Mouse (Mus musculus) megakaryocyte progenitor cell, adult 5-6 weeks (primary cell): ENCODE measurements around the gene Sfi1. TPM values are rescaled to one million over a fixed set of nuclear protein-coding genes. Genes with fewer than 3 reads are reported as not detected.
"Not testable (repeated sequence)": the region's sequence is repeated elsewhere in the genome, so short reads cannot be mapped to it uniquely, and the experiment has no call there.

Experiments
- ATAC-seq: replicated peaks from 2 replicates; pipeline ENCODE4 v1.8.0; 2016; ENCODE audit warnings: mild to moderate bottlenecking, moderate TSS enrichment, inconsistent platforms; ENCODE audit not compliant: poor library complexity
- total RNA-seq, 2 experiments: library from RNA; stranded (forward) in 1 of 2; stranded (reverse) in 1 of 2; fragments of 157-497, 149-512 nt in 1 of 2; fragments of 200-1000 nt in 1 of 2; gene quantifications; 2 replicates each; pipeline versions ENCODE4 v1.2.3 to v1.2.4; 2015 to 2017

Sfi1 gene
- total RNA-seq, 2 experiments from 2014 or later, result 5.2 to 6.2 TPM

DNA sequence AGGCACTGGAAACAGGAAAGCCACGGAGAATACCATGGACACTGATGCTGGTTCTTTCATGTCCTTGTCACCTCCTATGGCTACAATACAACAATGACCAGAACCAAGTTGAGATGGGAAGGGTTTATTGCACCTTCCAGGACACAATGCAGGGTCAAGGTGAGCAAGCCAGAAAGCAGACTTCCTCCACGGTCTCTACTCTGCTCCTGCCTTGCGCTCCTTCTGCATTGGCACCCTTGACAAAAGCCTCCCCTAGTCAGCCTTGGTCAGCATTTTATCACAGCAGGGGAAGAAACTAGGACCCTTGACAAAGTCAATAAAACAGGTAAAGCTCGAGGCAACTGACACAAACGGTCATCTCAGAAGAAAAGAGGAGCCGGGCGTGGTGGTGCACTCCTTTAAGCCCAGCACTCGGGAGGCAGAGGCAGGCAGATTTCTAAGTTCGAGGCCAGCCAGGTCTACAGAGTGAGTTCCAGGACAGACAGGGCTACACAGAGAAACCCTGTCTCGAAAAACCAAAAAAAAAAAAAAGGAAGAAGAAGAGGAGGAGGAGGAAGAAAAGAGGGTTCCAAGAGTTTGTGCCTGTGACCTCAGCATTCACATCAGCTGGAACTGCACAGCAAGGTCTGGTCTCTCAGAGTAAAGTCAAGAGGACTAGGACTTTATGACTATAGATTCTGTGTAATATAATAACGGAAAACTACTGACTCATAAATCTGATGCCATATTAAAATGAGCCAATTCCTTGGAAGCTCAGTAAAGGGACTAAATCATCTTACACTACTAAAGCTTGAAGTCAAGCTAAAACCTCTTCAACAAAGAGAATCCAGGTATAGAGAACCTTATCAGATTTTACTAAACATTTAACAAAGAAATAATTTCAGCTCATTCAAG lies 19.6 kb downstream of the Sfi1 start:
- peak; percentile 26; the same call in 1 of the 2 replicates for ATAC-seq

- not testable (repeated sequence) for ATAC-seq
These were observed 20.7 kb downstream of the Sfi1 start for GRCm38 (mm10) chr11:3172526-3172925.

GRCm38 (mm10) chr11:3171931-3172330 lies 21.3 kb downstream of the Sfi1 start:
- not testable (repeated sequence) for ATAC-seq

- not testable (repeated sequence) for ATAC-seq
These were observed 24.2 kb downstream of the Sfi1 start for GRCm38 (mm10) chr11:3169042-3169441.

DNA sequence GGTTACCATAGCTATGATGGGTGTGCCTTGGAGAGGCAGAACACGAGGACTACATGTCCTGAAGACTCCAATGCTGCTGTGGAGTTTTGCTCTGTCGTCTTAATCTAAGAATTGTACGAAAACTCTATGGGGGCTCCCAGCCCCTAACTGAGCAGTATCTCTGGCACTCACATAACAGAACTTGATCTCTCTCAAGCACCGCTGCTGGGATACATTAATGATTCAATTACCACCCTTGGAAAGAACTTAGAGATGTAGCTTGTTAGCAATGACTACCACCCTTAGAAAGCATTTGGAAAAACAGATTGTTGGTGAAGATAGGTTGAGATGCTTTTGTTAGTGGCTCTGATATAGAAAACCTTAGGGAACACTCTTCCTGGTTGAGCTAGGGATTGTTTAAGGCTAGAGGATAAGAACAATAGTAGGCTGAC lies 25.7 kb downstream of the Sfi1 start:
- ATAC-seq, result 0 out of 2 replicates have a peak, but pooled peaks have one; percentile 4

DNA sequence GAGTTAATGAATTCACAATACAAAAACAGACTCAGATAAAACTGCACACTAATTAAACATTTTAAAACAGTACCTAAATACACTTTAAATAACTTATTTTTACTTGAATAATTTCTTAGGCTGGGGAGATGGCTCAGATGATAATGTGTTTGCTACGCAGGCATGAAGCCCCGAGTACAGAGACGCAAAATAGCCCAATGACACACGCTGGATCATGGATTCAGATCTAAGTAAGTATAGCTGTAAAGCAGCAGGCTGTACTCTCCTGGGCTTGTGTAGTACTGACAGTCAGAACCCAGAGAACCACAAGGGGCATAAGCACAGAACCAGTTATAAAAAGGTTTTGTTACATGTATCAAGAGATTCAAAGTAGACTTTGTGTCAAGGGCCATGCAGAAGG lies 26.1 kb downstream of the Sfi1 start:
- ATAC-seq, result 0 out of 2 replicates have a peak, but pooled peaks have one; percentile 3

DNA sequence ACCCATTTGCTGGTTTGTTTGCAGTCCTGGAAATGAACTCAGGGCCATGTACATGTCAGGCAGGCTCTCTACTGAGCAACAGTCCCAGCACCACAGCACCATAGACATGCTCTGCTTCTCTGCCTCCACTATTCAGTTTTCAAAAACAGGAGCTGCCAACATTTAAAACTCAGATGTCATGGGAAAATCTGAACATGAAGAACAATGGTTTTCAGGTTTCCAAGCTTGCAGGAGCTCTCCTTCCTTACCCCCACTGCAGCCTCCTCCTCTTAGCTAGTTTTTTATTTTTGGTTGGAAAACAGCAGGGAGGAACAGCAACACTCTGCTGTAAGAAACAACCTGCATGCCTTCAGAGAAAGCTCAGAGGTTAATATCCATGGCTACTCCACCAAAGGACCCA lies 26.9 kb downstream of the Sfi1 start:
- not testable (repeated sequence) for ATAC-seq

DNA sequence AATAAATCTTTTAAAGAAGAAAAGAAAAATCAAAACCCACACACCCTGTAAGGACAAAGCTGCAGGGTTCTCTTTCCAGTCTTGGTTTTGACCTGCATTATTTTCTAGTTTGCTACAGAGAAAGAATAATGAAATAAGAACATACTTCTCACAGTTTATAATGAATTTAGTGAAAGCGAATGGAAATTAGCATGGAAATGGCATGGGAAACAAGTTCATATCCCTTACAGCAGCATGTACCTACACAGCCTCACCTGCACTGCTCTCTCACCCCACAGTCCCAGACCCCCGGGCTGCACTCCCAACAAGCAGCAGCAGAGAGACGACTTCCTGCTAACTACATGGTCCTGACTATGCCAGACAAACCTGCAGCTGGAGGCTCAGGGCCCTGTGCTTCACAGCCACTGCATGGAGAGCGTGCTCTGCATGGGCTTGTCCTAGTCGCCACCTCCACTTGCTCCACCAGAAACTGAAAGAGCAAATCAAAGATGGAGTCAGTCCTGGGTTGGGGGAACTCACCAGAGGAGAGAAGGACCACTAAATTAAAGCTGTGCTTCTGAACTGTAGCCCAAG lies 28.0 kb downstream of the Sfi1 start:
- peak; percentile 7 for ATAC-seq

DNA sequence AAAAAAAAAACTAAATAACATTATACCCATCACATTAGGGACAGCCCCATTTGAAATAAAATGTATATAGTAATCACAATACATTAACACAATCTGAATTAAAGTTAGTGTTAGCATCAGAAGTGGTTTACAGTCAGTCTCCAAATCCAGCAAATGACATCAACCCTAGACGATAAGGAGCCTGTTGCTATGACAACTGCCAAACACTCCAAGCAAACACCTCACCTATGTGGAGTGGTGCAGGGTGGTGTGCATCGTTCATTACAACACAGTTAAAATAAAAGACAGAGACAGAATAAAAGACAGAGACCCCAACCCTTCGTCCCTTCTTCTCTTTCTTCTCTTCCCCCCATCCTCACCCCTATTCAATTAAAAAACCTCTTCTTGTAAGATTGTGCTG lies 29.6 kb downstream of the Sfi1 start:
- ATAC-seq, result not testable (repeated sequence)

GRCm38 (mm10) chr11:3163122-3163521 lies 30.1 kb downstream of the Sfi1 start:
- ATAC-seq, result not testable (repeated sequence)

GRCm38 (mm10) chr11:3162236-3162897 lies 30.9 kb downstream of the Sfi1 start:
- peak; percentile 3; the same call in 1 of the 2 replicates for ATAC-seq

DNA sequence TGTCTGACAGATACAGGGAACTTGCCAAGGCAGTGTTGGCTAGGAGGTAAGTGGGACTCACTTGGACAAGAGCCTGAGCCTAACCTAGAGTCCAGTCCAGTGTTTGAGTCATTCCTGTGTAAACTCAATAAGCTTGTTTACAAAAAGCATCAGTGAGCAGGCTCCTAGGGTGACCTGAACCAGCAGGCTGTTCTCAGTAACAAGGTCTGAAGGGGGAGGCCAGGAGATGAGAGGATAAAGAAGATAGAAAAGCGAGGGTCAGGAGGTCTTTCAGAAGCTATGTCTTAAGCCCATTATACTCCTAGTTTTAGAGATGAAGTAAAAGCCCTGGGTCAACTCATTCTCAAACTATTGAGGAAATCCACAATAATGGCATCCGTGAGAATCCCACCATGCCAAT lies 31.9 kb downstream of the Sfi1 start:
- ATAC-seq, result not testable (repeated sequence)

- ATAC-seq, result peak; percentile 0; the same call in 1 of the 2 replicates
These were observed 34.5 kb downstream of the Sfi1 start for GRCm38 (mm10) chr11:3158800-3159199.

DNA sequence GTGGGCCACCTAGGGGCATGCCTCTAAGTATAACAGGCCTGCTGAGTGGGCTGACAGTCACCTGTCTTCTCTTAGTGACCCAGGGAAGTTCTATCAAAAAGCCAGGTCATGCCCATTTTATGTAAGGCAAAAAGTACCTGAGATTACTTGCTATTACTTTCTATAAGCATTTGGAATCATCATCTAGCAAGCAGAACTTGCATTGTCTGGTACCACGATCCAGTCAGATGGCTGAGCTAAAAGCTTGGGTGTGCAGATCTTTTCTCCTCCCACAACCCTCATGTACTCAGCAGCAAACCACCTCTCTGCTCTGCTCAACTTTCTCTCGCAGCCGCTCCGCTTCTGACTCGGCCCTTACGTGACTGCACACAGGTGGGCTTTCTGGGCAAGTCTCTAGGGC lies 35.3 kb downstream of the Sfi1 start:
- not testable (repeated sequence) for ATAC-seq

DNA sequence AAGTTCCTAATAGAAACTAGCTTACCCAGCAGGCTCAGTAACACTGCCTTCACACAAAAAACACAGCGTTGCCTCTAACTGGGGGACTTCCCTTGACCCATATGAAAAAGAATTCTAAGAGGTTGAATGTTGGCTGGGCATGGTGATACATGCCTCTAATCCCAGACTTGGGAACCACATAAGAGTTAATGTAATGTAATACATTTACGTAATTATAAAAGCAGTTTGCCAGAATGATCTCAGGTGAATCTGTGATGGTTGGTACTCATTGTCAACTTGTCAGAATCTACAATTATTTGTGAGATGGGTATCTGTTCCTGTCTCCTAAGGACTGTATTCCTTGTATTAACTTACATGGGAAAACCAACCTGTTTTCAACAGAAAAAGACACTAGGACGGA lies 36.3 kb downstream of the Sfi1 start:
- not testable (repeated sequence) for ATAC-seq

DNA sequence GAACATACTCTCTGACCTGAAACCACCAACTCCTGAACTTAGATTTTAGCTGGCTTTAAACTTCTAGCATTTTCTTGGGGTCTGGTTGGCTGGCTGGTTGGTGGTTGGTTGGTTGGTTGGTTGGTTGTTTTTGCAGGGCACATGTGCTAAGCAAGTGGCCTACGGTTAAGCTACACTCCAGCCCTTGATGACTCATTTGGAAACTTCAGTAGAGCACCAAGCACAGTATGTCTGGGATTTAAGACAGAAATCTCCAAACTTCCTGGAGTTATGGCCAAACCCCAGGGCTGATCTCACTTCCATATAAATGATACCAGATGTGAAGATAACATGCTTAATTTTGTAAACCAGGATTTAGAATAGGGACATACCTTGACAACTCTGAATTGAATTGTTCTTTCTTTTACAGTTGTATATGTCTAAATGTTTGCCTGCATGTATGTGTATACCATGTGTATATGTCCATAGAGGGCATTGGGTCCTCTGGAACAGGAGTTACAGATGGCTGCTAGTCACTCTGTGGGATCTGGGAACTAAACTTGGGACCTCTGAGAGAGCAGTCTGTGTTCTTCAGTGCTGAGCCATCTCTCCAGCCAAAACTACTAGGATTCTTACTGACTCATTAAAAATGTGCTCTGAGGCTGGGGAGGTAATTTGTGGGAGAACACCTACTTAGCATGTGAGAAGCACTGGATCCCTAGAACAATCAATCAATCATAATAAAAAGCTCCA lies 39.4 kb downstream of the Sfi1 start:
- ATAC-seq, result 0 out of 2 replicates have a peak, but pooled peaks have one; percentile 5

DNA sequence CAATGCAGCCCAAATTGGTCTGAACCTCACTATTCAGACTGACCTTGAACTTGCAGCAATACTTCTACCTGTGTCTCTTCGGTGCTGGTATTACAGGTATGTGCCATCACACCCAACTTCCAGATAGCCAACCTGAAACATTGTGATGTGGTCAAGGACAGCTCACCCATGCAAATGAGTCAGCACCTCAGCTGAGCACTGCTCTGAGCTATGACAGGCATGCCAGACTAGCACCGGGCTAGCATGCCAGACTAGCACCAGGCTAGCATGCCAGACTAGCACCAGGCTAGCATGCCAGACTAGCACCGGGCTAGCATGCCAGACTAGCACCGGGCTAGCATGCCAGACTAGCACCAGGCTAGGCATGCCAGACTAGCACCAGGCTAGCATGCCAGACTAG lies 41.9 kb downstream of the Sfi1 start:
- not testable (repeated sequence) for ATAC-seq

DNA sequence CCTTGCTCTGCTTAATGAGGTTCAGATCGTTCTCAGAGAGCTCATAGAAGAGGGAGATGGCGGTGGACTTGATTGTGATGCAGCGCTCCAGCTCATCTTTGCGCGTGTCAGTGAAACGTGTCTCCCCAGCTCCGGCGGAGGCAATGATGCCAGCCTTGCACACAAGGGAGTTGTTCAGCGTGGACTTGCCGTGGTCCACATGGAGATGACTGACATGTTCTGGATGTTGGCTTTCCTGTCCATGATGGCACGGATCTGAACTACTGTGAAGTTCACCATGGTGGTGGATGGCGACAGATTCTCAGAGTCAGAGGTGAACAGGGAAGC lies 42.6 kb downstream of the Sfi1 start:
- ATAC-seq, result not testable (repeated sequence)

DNA sequence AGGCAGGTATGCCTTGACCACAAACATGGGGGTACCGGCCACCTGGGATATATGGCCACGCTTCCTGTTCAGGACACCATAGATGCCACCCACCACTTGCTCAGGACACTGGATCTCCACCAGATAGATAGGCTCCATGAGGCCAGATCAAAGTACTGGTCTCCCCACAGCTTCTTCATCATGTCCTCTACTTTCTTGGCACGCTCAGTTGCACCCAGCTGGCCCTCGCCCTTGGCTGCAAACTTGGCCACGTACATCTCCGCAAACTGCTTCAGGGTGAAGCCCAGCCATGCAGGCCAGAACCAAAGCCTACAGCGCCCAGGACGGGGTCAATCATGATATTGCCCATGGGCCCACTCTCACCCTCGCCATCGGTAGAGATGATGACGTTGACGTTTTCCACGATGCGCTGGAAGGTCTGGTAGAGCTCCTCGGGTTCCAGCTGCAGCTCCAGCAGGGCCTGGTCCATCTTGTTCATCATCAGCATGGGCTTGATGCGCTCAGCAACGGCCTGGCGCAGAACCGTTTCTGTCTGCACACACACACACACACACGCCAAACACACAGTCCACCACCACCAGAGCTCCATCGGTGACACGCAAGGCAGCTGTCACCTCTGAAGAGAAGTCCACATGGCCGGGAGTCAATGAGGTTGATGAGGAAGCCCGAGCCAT lies 43.1 kb downstream of the Sfi1 start:
- not testable (repeated sequence) for ATAC-seq

DNA sequence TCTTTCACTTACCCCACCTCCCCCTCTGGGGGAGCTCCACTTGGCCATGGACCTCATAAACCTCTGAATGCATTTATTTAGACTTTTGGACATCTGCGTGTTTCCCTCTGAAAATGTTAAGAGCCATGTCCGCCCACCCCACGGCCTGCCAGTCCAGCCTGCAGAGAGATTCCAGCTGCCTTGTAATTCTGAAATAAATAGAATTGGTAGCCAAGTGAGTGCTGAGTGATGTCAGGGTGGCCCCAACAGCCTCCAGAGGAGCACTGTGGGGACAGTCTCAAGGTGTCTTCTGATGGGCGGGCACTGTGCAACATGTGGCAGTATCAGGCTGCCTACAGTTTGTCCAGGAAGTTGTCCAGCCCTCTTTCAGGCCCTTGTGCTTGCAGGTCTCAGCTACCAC lies 43.8 kb downstream of the Sfi1 start:
- ATAC-seq, result not testable (repeated sequence)
